Mouse (Mus musculus) thymus, adult 2 months (tissue): ENCODE measurements around the gene Acad12.

Experiments
- CTCF ChIP-seq: fragments of 200-500 bp; IDR thresholded peaks from 2 replicates; pipeline ENCODE4 v1.5.1; 2012; ENCODE audit warnings: mild to moderate bottlenecking, control low read depth, low read length, moderate library complexity, borderline replicate concordance; ENCODE audit not compliant: control insufficient read depth, poor library complexity, insufficient read depth; ENCODE audit errors: extremely low read depth
- POLR2A ChIP-seq: fragments of 200-500 bp; IDR thresholded peaks from 2 replicates; pipeline ENCODE4 v1.6.1; 2012; ENCODE audit warnings: mild to moderate bottlenecking, low read length, control low read depth, moderate library complexity; ENCODE audit not compliant: control insufficient read depth, poor library complexity, insufficient read depth; ENCODE audit errors: extremely low read depth

DNA sequence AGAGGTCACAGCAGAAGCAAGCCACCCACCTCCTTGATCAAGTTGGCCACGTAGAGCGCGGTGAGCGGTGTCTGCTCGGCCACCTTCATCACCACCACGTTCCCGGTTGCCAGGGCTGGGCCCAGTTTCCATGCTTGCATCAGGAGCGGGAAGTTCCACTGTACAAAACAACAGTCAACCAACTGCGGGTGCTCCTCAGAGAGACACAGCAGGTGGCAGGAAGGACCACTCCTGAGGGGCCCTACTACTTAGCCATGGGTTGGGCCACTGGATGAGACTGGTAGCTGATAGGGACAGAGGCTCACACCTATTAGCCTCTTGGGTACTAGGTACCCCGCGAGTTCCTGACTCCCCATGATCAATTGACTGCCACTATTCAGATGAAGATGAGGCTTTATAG lies 42.9 kb downstream of the Acad12 start:
- TF ChIP-seq CTCF (no peak), POLR2A (no peak)
